Mouse (Mus musculus) E14TG2a.4 (cell line): Measurements from ENCODE around the gene Hyal1.

ENCODE experiments used
- CTCF ChIP-seq: conservative IDR thresholded peaks from 2 replicates; pipeline ENCODE4 v1.5.1; 2014; ENCODE audit warnings: low read length
- NANOG ChIP-seq: IDR thresholded peaks from 2 replicates; pipeline ENCODE4 v1.6.1; 2014; ENCODE audit warnings: borderline replicate concordance, low read length, mixed read lengths
- POU5F1 ChIP-seq: IDR thresholded peaks from 2 replicates; pipeline ENCODE4 v1.6.1; 2014; ENCODE audit warnings: low read length, borderline replicate concordance

DNA sequence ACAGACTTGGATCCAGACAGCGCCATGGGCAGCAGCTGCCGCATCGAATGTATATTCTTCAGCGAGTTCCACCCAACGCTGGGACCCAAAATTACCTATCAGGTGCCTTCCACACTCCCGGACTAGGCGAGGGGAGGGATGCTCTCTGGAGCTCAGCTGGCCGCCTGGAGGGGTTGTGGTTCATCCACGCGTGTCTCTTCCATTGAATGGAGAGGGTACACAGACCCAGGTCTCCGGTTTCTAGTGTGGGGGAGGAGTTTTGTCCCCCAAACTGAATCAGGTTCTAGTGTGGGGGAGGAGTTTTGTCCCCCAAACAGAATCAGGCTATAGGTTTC, 34.4 kb upstream of the Hyal1 start:
- TF ChIP-seq CTCF = no peak
- TF ChIP-seq POU5F1 = no peak
- TF ChIP-seq NANOG = no peak
